Mouse (Mus musculus): ENCODE measurements around the gene Mboat1.

GRCm38 (mm10) chr13:30228762-30229161 is 92.5 kb downstream of the Mboat1 start:
- TF ChIP-seq CTCF (IDR thresholded peaks at IDR 0.05; ENCODE audit: insufficient read depth, low read length) (no peak), POLR2A (IDR thresholded peaks at IDR 0.05; ENCODE audit: borderline replicate concordance, extremely low read depth, low read depth, low read length) (no peak)
